Mouse (Mus musculus) midbrain, postnatal 0 days (tissue): ENCODE data around the gene B4galt5. TPM values are rescaled to one million over a fixed set of nuclear protein-coding genes. Genes with fewer than 3 reads are reported as not detected.

ENCODE experiments used
- ATAC-seq: fragments of 200-750 bp; cut with Nextera tagmentation; 2 replicates; pipeline ENCODE4 v1.8.0; 2017; ENCODE audit warnings: moderate number of reproducible peaks, mild to moderate bottlenecking, moderate TSS enrichment, moderate library complexity; ENCODE audit not compliant: low FRiP score
- DNase-seq: peaks from one replicate; pipeline ENCODE4 v3.0.0-alpha.2; 2015; ENCODE audit warnings: low spot score
- H3K27ac ChIP-seq: fragments of 300-500 bp; sonication (generic); 2 replicates; pipeline ENCODE4 v1.5.1; 2014; ENCODE audit warnings: low read depth, mild to moderate bottlenecking, low read length, mixed read lengths
- H3K27me3 ChIP-seq: fragments of 300-500 bp; sonication (generic); 2 replicates; pipeline ENCODE4 v1.6.1; 2014; ENCODE audit warnings: low read length, control low read depth, mixed read lengths; ENCODE audit not compliant: insufficient read depth
- H3K36me3 ChIP-seq: fragments of 300-500 bp; sonication (generic); 2 replicates; pipeline ENCODE4 v1.6.1; 2014; ENCODE audit warnings: low read length, control low read depth, mixed read lengths; ENCODE audit not compliant: insufficient read depth
- H3K4me1 ChIP-seq: fragments of 300-500 bp; sonication (generic); 2 replicates; pipeline ENCODE4 v1.6.1; 2014; ENCODE audit warnings: mild to moderate bottlenecking, control low read depth, antibody characterized with exemption, low read length, mixed read lengths; ENCODE audit not compliant: insufficient read depth
- H3K4me2 ChIP-seq: fragments of 300-500 bp; sonication (generic); 2 replicates; pipeline ENCODE4 v1.6.1; 2014; ENCODE audit warnings: low read depth, mild to moderate bottlenecking, low read length, mixed read lengths; ENCODE audit not compliant: poor library complexity, severe bottlenecking
- H3K4me3 ChIP-seq: fragments of 300-500 bp; sonication (generic); 2 replicates; pipeline ENCODE4 v1.5.1; 2014; ENCODE audit warnings: low read depth, mild to moderate bottlenecking, low read length, moderate library complexity
- H3K9ac ChIP-seq: fragments of 300-500 bp; sonication (generic); replicated peaks from 2 replicates; pipeline ENCODE4 v1.6.1; 2014; ENCODE audit warnings: mild to moderate bottlenecking, low read length, moderate library complexity, mixed read lengths; ENCODE audit not compliant: poor library complexity, severe bottlenecking
- H3K9me3 ChIP-seq: fragments of 300-500 bp; sonication (generic); 2 replicates; pipeline ENCODE4 v1.6.1; 2016; ENCODE audit warnings: low read length, control low read depth
- CTCF ChIP-seq: IDR thresholded peaks from 2 replicates; pipeline ENCODE4 v1.5.1; 2016; ENCODE audit warnings: antibody characterized with exemption, mild to moderate bottlenecking
- WGBS: fragments of 180-500 bp; shearing (Covaris S2); extraction: QIAGEN DNeasy Blood & Tissue Kit; methylation state at CpG from one replicate; pipeline ENCODE4 v1.1.7; 2014; 5-methylcytosine and 5-hydroxymethylcytosine counted together
- polyA plus RNA-seq: library from polyadenylated mRNA; unstranded; fragments of >200 nt; fragmentation: Nextera tagmentation; extraction: Ambion mirVana; gene quantifications from 2 replicates; pipeline ENCODE4 v1.2.1, GENCODE M21; 2015
- total RNA-seq: library from RNA; depleted of rRNA; stranded (reverse); fragments of >200 nt; gene quantifications from 2 replicates; pipeline ENCODE4 v1.2.3, GENCODE M21; 2014

Gene B4galt5
- total and polyA plus RNA-seq, 2 experiments from 2014 or later: 35.6 to 88.3 TPM

DNA sequence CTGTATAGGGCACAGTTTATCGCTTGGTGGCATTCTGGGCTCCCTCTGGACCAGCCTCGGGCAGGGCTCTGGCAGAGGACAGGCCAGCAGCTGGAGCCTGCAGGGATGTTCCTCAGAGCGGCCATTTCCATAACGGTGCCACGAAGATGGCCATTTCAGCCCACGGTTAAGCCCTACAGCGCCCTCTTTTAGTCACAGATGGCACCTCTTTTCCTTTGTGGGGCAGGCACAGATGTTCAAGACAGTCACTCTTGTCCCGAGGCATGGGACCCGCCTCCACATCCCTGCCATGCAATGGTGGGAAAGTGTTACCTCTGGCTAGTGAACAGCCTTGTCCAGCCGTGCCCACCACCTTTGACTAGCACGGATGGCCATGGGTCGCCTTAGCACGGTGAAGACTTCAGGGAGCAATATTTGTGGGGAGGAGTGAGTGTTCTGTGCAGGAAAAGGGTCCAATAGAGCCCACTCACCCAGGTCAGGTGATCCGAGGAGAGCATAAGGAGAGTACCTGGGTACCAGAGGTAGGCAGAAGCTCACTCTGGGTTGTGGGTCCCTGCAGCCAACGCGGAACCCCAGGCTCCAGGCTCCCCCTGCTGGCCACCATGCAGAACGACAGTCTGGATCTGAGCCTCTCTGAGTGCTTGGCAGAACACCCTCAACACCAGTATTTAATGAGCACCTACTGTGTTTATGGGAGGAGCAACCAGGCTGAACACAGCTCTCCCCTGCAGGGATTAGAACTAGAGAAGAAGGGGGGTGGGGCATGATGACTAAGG is 70.0 kb downstream of the B4galt5 start:
- TF ChIP-seq CTCF: peak; percentile 84
- ATAC-seq (no peak), DNase-seq (peak; percentile 55)
- H3K4me2 ChIP-seq: no peak overlapping the region
- no peaks in the 10 kb centered on the region; the same call in 1 of the 2 replicates for H3K27me3 ChIP-seq
- WGBS: 57% methylated on average over 17 of the region's 17 CpGs
- H3K9me3 ChIP-seq: no peaks in the 10 kb centered on the region
- H3K9ac ChIP-seq: no peak overlapping the region
- no peaks in the 10 kb centered on the region for H3K36me3 ChIP-seq
- H3K27ac ChIP-seq: no peak overlapping the region
- no peaks in the 10 kb centered on the region for H3K4me1 ChIP-seq
- H3K4me3 ChIP-seq: no peak overlapping the region

GRCm38 (mm10) chr2:167278011-167278410 is 71.0 kb downstream of the B4galt5 start:
- H3K27me3 ChIP-seq: no peaks in the 10 kb centered on the region; the same call in 1 of the 2 replicates
- no peak for TF ChIP-seq CTCF
- WGBS: 89% methylated on average over 7 of the region's 7 CpGs

GRCm38 (mm10) chr2:167277026-167277425 is 72.0 kb downstream of the B4galt5 start:
- no peaks in the 10 kb centered on the region for H3K36me3 ChIP-seq
- no peak overlapping the region for H3K4me2 ChIP-seq
- ATAC-seq (no peak), DNase-seq (peak; percentile 78)
- no peaks in the 10 kb centered on the region for H3K9me3 ChIP-seq
- H3K4me3 ChIP-seq: no peak overlapping the region
- TF ChIP-seq CTCF: no peak
- no peaks in the 10 kb centered on the region; the same call in 1 of the 2 replicates for H3K27me3 ChIP-seq
- H3K9ac ChIP-seq: no peak overlapping the region
- 57% methylated on average over 13 of the region's 13 CpGs for WGBS
- no peaks in the 10 kb centered on the region for H3K4me1 ChIP-seq
- no peak overlapping the region for H3K27ac ChIP-seq

More at GRCm38 (mm10) chr2:167278011-167278410, 71.0 kb downstream of the B4galt5 start:
- Histone ChIP-seq H3K4me1 (no peaks in the 10 kb centered on the region), H3K9me3 (no peaks in the 10 kb centered on the region), H3K4me2 (no peak overlapping the region), H3K36me3 (no peaks in the 10 kb centered on the region), H3K4me3 (no peak overlapping the region), H3K9ac (no peak overlapping the region), H3K27ac (no peak overlapping the region)
- DNase-seq (no peak), ATAC-seq (no peak)

- no peak for TF ChIP-seq CTCF
- Histone ChIP-seq H3K36me3 (no peaks in the 10 kb centered on the region), H3K27me3 (no peaks in the 10 kb centered on the region; the same call in 1 of the 2 replicates), H3K9me3 (no peaks in the 10 kb centered on the region), H3K4me2 (no peak overlapping the region), H3K4me1 (no peaks in the 10 kb centered on the region), H3K9ac (no peak overlapping the region), H3K27ac (no peak overlapping the region), H3K4me3 (no peak overlapping the region)
- no peak for ATAC-seq
- no peak for DNase-seq
- WGBS: 86% methylated on average over 10 of the region's 10 CpGs
Measured at GRCm38 (mm10) chr2:167275856-167276255, 73.1 kb downstream of the B4galt5 start.

GRCm38 (mm10) chr2:167274713-167275465 is 74.1 kb downstream of the B4galt5 start:
- TF ChIP-seq CTCF: no peak
- no peak for ATAC-seq
- no peak for DNase-seq

More at GRCm38 (mm10) chr2:167274713-167275465, 74.1 kb downstream of the B4galt5 start:
- Histone ChIP-seq H3K4me3 (no peak overlapping the region), H3K27ac (no peak overlapping the region), H3K27me3 (no peaks in the 10 kb centered on the region), H3K9ac (no peak overlapping the region), H3K4me1 (no peaks in the 10 kb centered on the region), H3K4me2 (no peak overlapping the region), H3K9me3 (no peaks in the 10 kb centered on the region), H3K36me3 (no peaks in the 10 kb centered on the region)
- 66% methylated on average over 10 of the region's 10 CpGs for WGBS
